Mouse (Mus musculus): ENCODE results near the gene Pik3r3.
"Not testable (repeated sequence)": the region's sequence is repeated elsewhere in the genome, so short reads cannot be mapped to it uniquely, and the experiment has no call there.

Gene Pik3r3

GRCm38 (mm10) chr4:116221140-116221851, at the start of gene Pik3r3:
Pik3r3 (plus strand) TSS chr4:116221618.
- peak; percentile 98 to 100 for DNase-seq

GRCm38 (mm10) chr4:116173072-116173471, 48.3 kb upstream of the Pik3r3 start, which contains the start of the genes 1700042G07Rik and Gm49337:
1700042G07Rik (plus strand) TSS chr4:116173372.
Gm49337 (plus strand) TSS chr4:116173384.
- no peak for DNase-seq

GRCm38 (mm10) chr4:116173752-116174151, 47.7 kb upstream of the Pik3r3 start:
- no peak for DNase-seq

GRCm38 (mm10) chr4:116174466-116175116, 46.8 kb upstream of the Pik3r3 start:
- peak; percentile 70 to 87 for DNase-seq

GRCm38 (mm10) chr4:116175136-116175535, 46.3 kb upstream of the Pik3r3 start:
- DNase-seq: no peak

GRCm38 (mm10) chr4:116175711-116176542, 45.5 kb upstream of the Pik3r3 start:
- no peak for DNase-seq

GRCm38 (mm10) chr4:116176543-116176988, 44.9 kb upstream of the Pik3r3 start:
- DNase-seq: peak; percentile 83 to 95

GRCm38 (mm10) chr4:116177140-116177539, 44.3 kb upstream of the Pik3r3 start:
- DNase-seq: peak; percentile 90 to 92

GRCm38 (mm10) chr4:116182079-116182478, 39.3 kb upstream of the Pik3r3 start:
- no peak for DNase-seq

- peak; percentile 38 to 62 for DNase-seq
These were observed 38.7 kb upstream of the Pik3r3 start for GRCm38 (mm10) chr4:116182745-116183144.

GRCm38 (mm10) chr4:116185083-116185482, 36.3 kb upstream of the Pik3r3 start:
- DNase-seq: no peak

GRCm38 (mm10) chr4:116192286-116192835, 29.1 kb upstream of the Pik3r3 start:
- DNase-seq: peak; percentile 18 to 48

GRCm38 (mm10) chr4:116193583-116194383, 27.6 kb upstream of the Pik3r3 start:
- no peak for DNase-seq

- no peak for DNase-seq
These were observed 23.0 kb upstream of the Pik3r3 start for GRCm38 (mm10) chr4:116198422-116198821.

- DNase-seq: no peak
These were observed 17.0 kb upstream of the Pik3r3 start for GRCm38 (mm10) chr4:116204422-116204821.

- no peak for DNase-seq
These were observed 14.9 kb upstream of the Pik3r3 start for GRCm38 (mm10) chr4:116206531-116206930.

GRCm38 (mm10) chr4:116208891-116209290, 12.5 kb upstream of the Pik3r3 start:
- DNase-seq: no peak

- DNase-seq: no peak
These were observed 5.4 kb upstream of the Pik3r3 start for GRCm38 (mm10) chr4:116215895-116216605.

GRCm38 (mm10) chr4:116217046-116217445, 4.4 kb upstream of the Pik3r3 start:
- DNase-seq: peak in 1 of 2 experiments; percentile 31

- DNase-seq: not testable (repeated sequence)
These were observed 3.8 kb upstream of the Pik3r3 start for GRCm38 (mm10) chr4:116217661-116218060.

- DNase-seq: no peak
These were observed 2.4 kb upstream of the Pik3r3 start for GRCm38 (mm10) chr4:116219056-116219455.

All from kidney, postnatal 25 days (tissue).